Mouse (Mus musculus) cortical plate, adult 2 months (tissue): ENCODE results near the gene Xrcc5.

Experiments
- CTCF ChIP-seq: fragments of 200-500 bp; IDR thresholded peaks from 2 replicates; pipeline ENCODE4 v1.5.1; 2011; ENCODE audit warnings: mild to moderate bottlenecking, control low read depth, low read length; ENCODE audit not compliant: insufficient read depth; ENCODE audit errors: extremely low read depth
- POLR2A ChIP-seq: fragments of 200-500 bp; IDR thresholded peaks from 2 replicates; pipeline ENCODE4 v1.6.1; 2011; ENCODE audit warnings: mild to moderate bottlenecking, low read length, control low read depth; ENCODE audit not compliant: insufficient read depth; ENCODE audit errors: extremely low read depth

GRCm38 (mm10) chr1:72315447-72315846 lies 8.2 kb downstream of the Xrcc5 start:
- TF ChIP-seq CTCF (no peak), POLR2A (no peak)
